Mouse (Mus musculus): ENCODE results near the gene Cnga1. TPM values are rescaled to one million over a fixed set of nuclear protein-coding genes. Genes with fewer than 3 reads are reported as not detected.
A peak's percentile ranks its signal among the peaks of the same experiment; 100 is the strongest.
"Not testable (repeated sequence)": the region's sequence is repeated elsewhere in the genome, so short reads cannot be mapped to it uniquely, and the experiment has no call there.

Gene Cnga1
- polyA plus RNA-seq, 1 experiment from 2014 or later, result not detected

- no peaks in the 10 kb centered on the region for H3K9me3 ChIP-seq (ENCODE audit: control insufficient read depth, low read length)
- no peaks in the 10 kb centered on the region for H3K36me3 ChIP-seq (ENCODE audit: control insufficient read depth, insufficient read depth, low read length)
- WGBS, result 93% methylated on average over 1 of the region's 1 CpGs
- no peaks in the 10 kb centered on the region for H3K4me1 ChIP-seq (ENCODE audit: control insufficient read depth, insufficient read depth, low read depth, low read length)
- no peak overlapping the region for H3K4me3 ChIP-seq (ENCODE audit: low read length)
- no peak overlapping the region for H3K9ac ChIP-seq (ENCODE audit: low read depth, low read length)
- ATAC-seq, result no peak
- no peaks in the 10 kb centered on the region for H3K27me3 ChIP-seq (replicated peaks; ENCODE audit: control insufficient read depth, insufficient read depth, low read length)
- H3K27ac ChIP-seq (ENCODE audit: low read depth, low read length), result no peak overlapping the region
- no peak overlapping the region for H3K4me2 ChIP-seq (ENCODE audit: low read length)
These were observed 23.1 kb downstream of the Cnga1 start for GRCm38 (mm10) chr5:72621022-72621421.

GRCm38 (mm10) chr5:72617413-72617812, 26.7 kb downstream of the Cnga1 start:
- Histone ChIP-seq H3K9me3 (ENCODE audit: control insufficient read depth, low read length) (no peaks in the 10 kb centered on the region), H3K9ac (ENCODE audit: low read depth, low read length) (no peak overlapping the region), H3K4me1 (ENCODE audit: control insufficient read depth, insufficient read depth, low read depth, low read length) (no peaks in the 10 kb centered on the region), H3K4me3 (ENCODE audit: low read length) (no peak overlapping the region), H3K36me3 (ENCODE audit: control insufficient read depth, insufficient read depth, low read length) (no peaks in the 10 kb centered on the region), H3K4me2 (ENCODE audit: low read length) (no peak overlapping the region), H3K27me3 (replicated peaks; ENCODE audit: control insufficient read depth, insufficient read depth, low read length) (no peaks in the 10 kb centered on the region), H3K27ac (ENCODE audit: low read depth, low read length) (no peak overlapping the region)
- 89% methylated on average over 4 of the region's 4 CpGs for WGBS
- no peak for ATAC-seq

GRCm38 (mm10) chr5:72603138-72603537, 40.9 kb downstream of the Cnga1 start:
- no peaks in the 10 kb centered on the region for H3K27me3 ChIP-seq (replicated peaks; ENCODE audit: control insufficient read depth, insufficient read depth, low read length)
- no peak overlapping the region for H3K27ac ChIP-seq (ENCODE audit: low read depth, low read length)
- ATAC-seq, result no peak
- no peaks in the 10 kb centered on the region for H3K9me3 ChIP-seq (ENCODE audit: control insufficient read depth, low read length)
- WGBS, result 91% methylated on average over 4 of the region's 4 CpGs
- no peaks in the 10 kb centered on the region for H3K4me1 ChIP-seq (ENCODE audit: control insufficient read depth, insufficient read depth, low read depth, low read length)
- H3K36me3 ChIP-seq (ENCODE audit: control insufficient read depth, insufficient read depth, low read length), result no peaks in the 10 kb centered on the region
- no peak overlapping the region for H3K4me2 ChIP-seq (ENCODE audit: low read length)
- no peak overlapping the region for H3K4me3 ChIP-seq (ENCODE audit: low read length)
- no peak overlapping the region for H3K9ac ChIP-seq (ENCODE audit: low read depth, low read length)

GRCm38 (mm10) chr5:72601006-72601405, 43.1 kb downstream of the Cnga1 start:
- no peaks in the 10 kb centered on the region for H3K9me3 ChIP-seq (ENCODE audit: control insufficient read depth, low read length)
- no peaks in the 10 kb centered on the region for H3K27me3 ChIP-seq (replicated peaks; ENCODE audit: control insufficient read depth, insufficient read depth, low read length)
- no peak overlapping the region for H3K4me3 ChIP-seq (ENCODE audit: low read length)
- ATAC-seq, result no peak
- H3K36me3 ChIP-seq (ENCODE audit: control insufficient read depth, insufficient read depth, low read length), result no peaks in the 10 kb centered on the region
- H3K9ac ChIP-seq (ENCODE audit: low read depth, low read length), result no peak overlapping the region
- H3K4me2 ChIP-seq (ENCODE audit: low read length), result no peak overlapping the region
- H3K27ac ChIP-seq (ENCODE audit: low read depth, low read length), result no peak overlapping the region
- no peaks in the 10 kb centered on the region for H3K4me1 ChIP-seq (ENCODE audit: control insufficient read depth, insufficient read depth, low read depth, low read length)
- WGBS, result 12% methylated on average over 5 of the region's 5 CpGs

- peak within 1 kb of the TSS; percentile 45 for H3K4me3 ChIP-seq (ENCODE audit: low read length)
- ATAC-seq, result peak; percentile 80
- peak within 1 kb of the TSS; percentile 59 for H3K9ac ChIP-seq (ENCODE audit: low read depth, low read length)
- H3K27ac ChIP-seq (ENCODE audit: low read depth, low read length), result no peak within 1 kb of the TSS
- H3K27me3 ChIP-seq (replicated peaks; ENCODE audit: control insufficient read depth, insufficient read depth, low read length), result 0 out of 2 replicates have a peak, but pooled peaks cover 3% of the 10 kb centered on the region
- H3K36me3 ChIP-seq (ENCODE audit: control insufficient read depth, insufficient read depth, low read length), result no peaks in the 10 kb centered on the region
- WGBS, result 2% methylated on average over 33 of the region's 38 CpGs
- no peaks in the 10 kb centered on the region for H3K9me3 ChIP-seq (ENCODE audit: control insufficient read depth, low read length)
- peak within 1 kb of the TSS; percentile 67 for H3K4me2 ChIP-seq (ENCODE audit: low read length)
- peaks cover 3% of the 10 kb centered on the region; the same call in 1 of the 2 replicates for H3K4me1 ChIP-seq (ENCODE audit: control insufficient read depth, insufficient read depth, low read depth, low read length)
These were observed 56.8 kb downstream of the Cnga1 start, which contains the start of gene Gm5868 for GRCm38 (mm10) chr5:72587192-72587681. TSS of gene Gm5868 (minus strand) at chr5:72587551.

- Histone ChIP-seq H3K9ac (ENCODE audit: low read depth, low read length) (peak overlapping the region; percentile 59), H3K4me3 (ENCODE audit: low read length) (peak overlapping the region; percentile 45), H3K4me2 (ENCODE audit: low read length) (peak overlapping the region; percentile 67)
- H3K27me3 ChIP-seq (replicated peaks; ENCODE audit: control insufficient read depth, insufficient read depth, low read length); H3K36me3 ChIP-seq (ENCODE audit: control insufficient read depth, insufficient read depth, low read length); H3K27ac ChIP-seq (ENCODE audit: low read depth, low read length); H3K9me3 ChIP-seq (ENCODE audit: control insufficient read depth, low read length); H3K4me1 ChIP-seq (ENCODE audit: control insufficient read depth, insufficient read depth, low read depth, low read length): not testable (repeated sequence)
- WGBS, result 44% methylated on average over 25 of the region's 25 CpGs
- ATAC-seq, result peak; percentile 61
These were observed 57.3 kb downstream of the Cnga1 start for GRCm38 (mm10) chr5:72586667-72587191.

GRCm38 (mm10) chr5:72586122-72586521, 58.0 kb downstream of the Cnga1 start:
- H3K36me3 ChIP-seq (ENCODE audit: control insufficient read depth, insufficient read depth, low read length); H3K9me3 ChIP-seq (ENCODE audit: control insufficient read depth, low read length); H3K9ac ChIP-seq (ENCODE audit: low read depth, low read length); H3K4me2 ChIP-seq (ENCODE audit: low read length); H3K27me3 ChIP-seq (replicated peaks; ENCODE audit: control insufficient read depth, insufficient read depth, low read length); H3K4me3 ChIP-seq (ENCODE audit: low read length); ATAC-seq; H3K27ac ChIP-seq (ENCODE audit: low read depth, low read length); H3K4me1 ChIP-seq (ENCODE audit: control insufficient read depth, insufficient read depth, low read depth, low read length): not testable (repeated sequence)
- 45% methylated on average over 7 of the region's 7 CpGs for WGBS

GRCm38 (mm10) chr5:72580970-72581332, 63.1 kb downstream of the Cnga1 start, which contains the start of gene Zar1:
TSS of gene Zar1 (minus strand) at chr5:72581254.
- H3K4me2 ChIP-seq (ENCODE audit: low read length), result peak within 1 kb of the TSS; percentile 69
- WGBS, result 8% methylated on average over 17 of the region's 21 CpGs
- H3K36me3 ChIP-seq (ENCODE audit: control insufficient read depth, insufficient read depth, low read length); H3K4me1 ChIP-seq (ENCODE audit: control insufficient read depth, insufficient read depth, low read depth, low read length); H3K9me3 ChIP-seq (ENCODE audit: control insufficient read depth, low read length); H3K27ac ChIP-seq (ENCODE audit: low read depth, low read length); H3K27me3 ChIP-seq (replicated peaks; ENCODE audit: control insufficient read depth, insufficient read depth, low read length): not testable (repeated sequence)
- ATAC-seq, result 0 out of 2 replicates have a peak, but pooled peaks have one; percentile 47
- peak within 1 kb of the TSS; percentile 46 for H3K4me3 ChIP-seq (ENCODE audit: low read length)
- peak within 1 kb of the TSS; percentile 63 for H3K9ac ChIP-seq (ENCODE audit: low read depth, low read length)

- H3K4me1 ChIP-seq (ENCODE audit: control insufficient read depth, insufficient read depth, low read depth, low read length); H3K27ac ChIP-seq (ENCODE audit: low read depth, low read length); H3K27me3 ChIP-seq (replicated peaks; ENCODE audit: control insufficient read depth, insufficient read depth, low read length); H3K9me3 ChIP-seq (ENCODE audit: control insufficient read depth, low read length); H3K36me3 ChIP-seq (ENCODE audit: control insufficient read depth, insufficient read depth, low read length): not testable (repeated sequence)
- Histone ChIP-seq H3K4me3 (ENCODE audit: low read length) (peak overlapping the region; percentile 46), H3K4me2 (ENCODE audit: low read length) (peak overlapping the region; percentile 69), H3K9ac (ENCODE audit: low read depth, low read length) (peak overlapping the region; percentile 63)
- ATAC-seq, result peak; percentile 77
- 5% methylated on average over 39 of the region's 73 CpGs for WGBS
These were observed 63.7 kb downstream of the Cnga1 start for GRCm38 (mm10) chr5:72580088-72580969.

Data from hindbrain, embryonic 16.5 days (tissue).